Mouse (Mus musculus) forebrain, embryonic 13.5 days (tissue): ENCODE results near the gene Btnl4. TPM values are rescaled to one million over a fixed set of nuclear protein-coding genes. Genes with fewer than 3 reads are reported as not detected.

Source experiments
- ATAC-seq: fragments of 200-750 bp; cut with Nextera tagmentation; 2 replicates; pipeline ENCODE4 v1.8.0; 2017
- H3K27ac ChIP-seq: fragments of 300-500 bp; sonication (generic); 2 replicates; pipeline ENCODE4 v1.5.1; 2015; ENCODE audit warnings: inconsistent platforms, mild to moderate bottlenecking, moderate library complexity
- H3K27me3 ChIP-seq: fragments of 300-500 bp; sonication (generic); 2 replicates; pipeline ENCODE4 v1.6.1; 2015; ENCODE audit warnings: mild to moderate bottlenecking, inconsistent platforms
- H3K36me3 ChIP-seq: fragments of 300-500 bp; sonication (generic); 2 replicates; pipeline ENCODE4 v1.6.1; 2015; ENCODE audit warnings: mild to moderate bottlenecking, inconsistent platforms; ENCODE audit not compliant: poor library complexity, severe bottlenecking
- H3K4me1 ChIP-seq: fragments of 300-500 bp; sonication (generic); 2 replicates; pipeline ENCODE4 v1.6.1; 2015; ENCODE audit warnings: inconsistent platforms
- H3K4me2 ChIP-seq: fragments of 300-500 bp; sonication (generic); 2 replicates; pipeline ENCODE4 v1.6.1; 2015; ENCODE audit warnings: inconsistent platforms, mild to moderate bottlenecking, moderate library complexity
- H3K4me3 ChIP-seq: fragments of 300-500 bp; sonication (generic); 2 replicates; pipeline ENCODE4 v1.5.1; 2015; ENCODE audit warnings: mild to moderate bottlenecking, inconsistent platforms
- H3K9ac ChIP-seq: fragments of 300-500 bp; sonication (generic); 2 replicates; pipeline ENCODE4 v1.6.1; 2015; ENCODE audit warnings: mild to moderate bottlenecking, inconsistent platforms
- H3K9me3 ChIP-seq: fragments of 300-500 bp; sonication (generic); replicated peaks from 2 replicates; pipeline ENCODE4 v1.6.1; 2016; ENCODE audit warnings: inconsistent platforms
- WGBS: fragments of 180-500 bp; shearing (Covaris S2); methylation state at CpG from one replicate; pipeline ENCODE4 v1.1.7; 2015; 5-methylcytosine and 5-hydroxymethylcytosine counted together
- polyA plus RNA-seq: library from polyadenylated mRNA; unstranded; fragments of >200 nt; fragmentation: Nextera tagmentation; extraction: Ambion mirVana; gene quantifications from 2 replicates; pipeline ENCODE4 v1.2.1, GENCODE M21; 2015

Gene Btnl4
- polyA plus RNA-seq, 1 experiment from 2014 or later = not detected

GRCm38 (mm10) chr17:34420014-34420413 lies 57.1 kb downstream of the Btnl4 start:
- no peaks in the 10 kb centered on the region for H3K9me3 ChIP-seq
- ATAC-seq = no peak
- no peaks in the 10 kb centered on the region for H3K36me3 ChIP-seq
- no peaks in the 10 kb centered on the region for H3K4me1 ChIP-seq
- no peaks in the 10 kb centered on the region for H3K27me3 ChIP-seq
- 79% methylated on average over 7 of the region's 7 CpGs for WGBS
- H3K4me2 ChIP-seq = no peak overlapping the region
- no peak overlapping the region for H3K4me3 ChIP-seq
- no peak overlapping the region for H3K9ac ChIP-seq
- H3K27ac ChIP-seq = no peak overlapping the region

Other genes with a start within 250 kb of the Btnl4 start
- gene H2-Ob, start 238.4 kb downstream of the Btnl4 start, polyA plus RNA-seq = not detected in 2 replicates
- gene H2-Ab1, start 219.6 kb downstream of the Btnl4 start, polyA plus RNA-seq = 1.4 and 1.5 TPM in 2 replicates
- gene H2-Aa, start 189.5 kb downstream of the Btnl4 start, polyA plus RNA-seq = 0.21 TPM in 1 of 2 replicates, not detected in the other
- gene H2-Eb1, start 171.5 kb downstream of the Btnl4 start, polyA plus RNA-seq = 1.6 TPM in 2 replicates
- gene H2-Eb2, start 151.7 kb downstream of the Btnl4 start, polyA plus RNA-seq = not detected in 2 replicates
- not detected in 2 replicates for gene Btnl2, start 122.5 kb downstream of the Btnl4 start, polyA plus RNA-seq
- not detected in 2 replicates for gene Btnl1, start 100.2 kb downstream of the Btnl4 start, polyA plus RNA-seq
- gene BC051142, start 78.5 kb downstream of the Btnl4 start, polyA plus RNA-seq = 2.4 and 2.6 TPM in 2 replicates
- gene Btnl6, start 40.0 kb upstream of the Btnl4 start, polyA plus RNA-seq = not detected in 2 replicates
- 4.6 and 7.7 TPM in 2 replicates for gene Notch4, start 87.0 kb upstream of the Btnl4 start, polyA plus RNA-seq
- 2.4 and 3.0 TPM in 2 replicates for gene Gpsm3, start 112.5 kb upstream of the Btnl4 start, polyA plus RNA-seq
- gene Pbx2, start 113.9 kb upstream of the Btnl4 start, polyA plus RNA-seq = 10.2 and 10.5 TPM in 2 replicates
- gene Ager, start 120.5 kb upstream of the Btnl4 start, polyA plus RNA-seq = 2.3 and 2.5 TPM in 2 replicates
- 302 TPM in 2 replicates for gene Rnf5, start 126.4 kb upstream of the Btnl4 start, polyA plus RNA-seq
- 74.4 and 77.6 TPM in 2 replicates for gene Agpat1, start 126.9 kb upstream of the Btnl4 start, polyA plus RNA-seq
- gene Egfl8, start 138.7 kb upstream of the Btnl4 start, polyA plus RNA-seq = 4.7 and 5.9 TPM in 2 replicates
- gene Ppt2, start 151.2 kb upstream of the Btnl4 start, polyA plus RNA-seq = 15.9 and 19.7 TPM in 2 replicates
- 2.8 and 6.0 TPM in 2 replicates for gene Prrt1, start 152.2 kb upstream of the Btnl4 start, polyA plus RNA-seq
- gene Fkbpl, start 167.4 kb upstream of the Btnl4 start, polyA plus RNA-seq = 14.7 and 16.1 TPM in 2 replicates
- gene Atf6b, start 169.8 kb upstream of the Btnl4 start, polyA plus RNA-seq = 95.9 and 105 TPM in 2 replicates
- 0.01 and 0.05 TPM in 2 replicates for gene Tnxb, start 193.2 kb upstream of the Btnl4 start, polyA plus RNA-seq